Mouse (Mus musculus): ENCODE measurements at regions not wholly inside any gene's neighbourhood (a gene's known extent, or its start where the extent isn't known, plus 50 kb on each side); places are given as distances from the start of the nearest gene placed in this dataset.
A peak's percentile ranks its signal among the peaks of the same experiment; 100 is the strongest.

- DNase-seq (ENCODE audit: low read depth, low spot score), result peak; percentile 48
Observed at GRCm38 (mm10) chr12:71778137-71778536, 52.7 kb upstream of the Daam1 start.

- no peak for DNase-seq (ENCODE audit: low read depth, low spot score)
Observed at GRCm38 (mm10) chr12:71778948-71779347, 51.9 kb upstream of the Daam1 start.

GRCm38 (mm10) chr12:71779418-71779817 lies 51.5 kb upstream of the Daam1 start:
- no peak for DNase-seq (ENCODE audit: low read depth, low spot score)

Data from mesoderm, embryonic 11.5 days (tissue).